In genomic region chr1:132008881-132009644, GRCm38 (mm10) we compare ENCODE assay signal across 8 mouse cellular contexts. TPM values are rescaled to one million over a fixed set of nuclear protein-coding genes. Genes with fewer than 3 reads are reported as not detected.
A peak's percentile ranks its signal among the peaks of the same experiment; 100 is the strongest.
DNase-seq lines count a peak whose midpoint lies in the region; ATAC-seq and TF ChIP-seq lines count a peak whose summit lies in the region.

No protein-coding gene starts in this region.

- peaks cover 23% of the 10 kb centered on the region for H3K4me1 ChIP-seq in heart, embryonic 16.5 days (ENCODE audit: control insufficient read depth, insufficient read depth, low read length)
- peaks cover 49% of the 10 kb centered on the region for H3K4me1 ChIP-seq in G1E (ENCODE audit: insufficient read depth, low read depth, low read length)
- peaks cover 22% of the 10 kb centered on the region for H3K4me1 ChIP-seq in hindbrain, embryonic 14.5 days (replicated peaks; ENCODE audit: control insufficient read depth, insufficient read depth, low read length)
- H3K4me1 ChIP-seq in midbrain, postnatal 0 days (ENCODE audit: insufficient read depth, low read length) = peaks cover 7% of the 10 kb centered on the region

- peak overlapping the region; percentile 99 for H3K27ac ChIP-seq in heart, embryonic 16.5 days (ENCODE audit: low read length)
- H3K27ac ChIP-seq in hindbrain, embryonic 14.5 days = no peak overlapping the region
- H3K27ac ChIP-seq in midbrain, postnatal 0 days (ENCODE audit: low read depth, low read length) = no peak overlapping the region

- no peak for ATAC-seq in heart, embryonic 16.5 days (replicated peaks; ENCODE audit: extremely low read depth, insufficient read depth, low FRiP score)
- no peak for ATAC-seq in G1E (ENCODE audit: extremely low read depth, insufficient number of reproducible peaks, low FRiP score, poor library complexity, severe bottlenecking)
- ATAC-seq in hindbrain, embryonic 14.5 days (ENCODE audit: low FRiP score) = no peak
- ATAC-seq in midbrain, postnatal 0 days (ENCODE audit: low FRiP score) = no peak
- no peak for ATAC-seq in frontal cortex, adult (ENCODE audit: low TSS enrichment)

- WGBS in heart, embryonic 16.5 days = 37% methylated on average over 8 of the region's 8 CpGs
- 59% methylated on average over 8 of the region's 8 CpGs for WGBS in hindbrain, embryonic 14.5 days
- WGBS in midbrain, postnatal 0 days = 28% methylated on average over 8 of the region's 8 CpGs

- H3K9me3 ChIP-seq in heart, embryonic 16.5 days (replicated peaks; ENCODE audit: control insufficient read depth, low read length) = no peaks in the 10 kb centered on the region
- no peaks in the 10 kb centered on the region for H3K9me3 ChIP-seq in G1E (replicated peaks)
- no peaks in the 10 kb centered on the region for H3K9me3 ChIP-seq in hindbrain, embryonic 14.5 days (ENCODE audit: control insufficient read depth, low read length)
- H3K9me3 ChIP-seq in midbrain, postnatal 0 days (ENCODE audit: low read length) = no peaks in the 10 kb centered on the region

- no peaks in the 10 kb centered on the region for H3K27me3 ChIP-seq in heart, embryonic 16.5 days (ENCODE audit: control insufficient read depth, insufficient read depth, low read length)
- no peaks in the 10 kb centered on the region for H3K27me3 ChIP-seq in G1E (ENCODE audit: insufficient read depth, low read length)
- no peaks in the 10 kb centered on the region for H3K27me3 ChIP-seq in hindbrain, embryonic 14.5 days (ENCODE audit: control insufficient read depth, insufficient read depth, low read length)
- no peaks in the 10 kb centered on the region for H3K27me3 ChIP-seq in midbrain, postnatal 0 days (ENCODE audit: insufficient read depth, low read length)

- peak overlapping the region; percentile 62 for H3K4me3 ChIP-seq in heart, embryonic 16.5 days (ENCODE audit: low read length)
- H3K4me3 ChIP-seq in G1E (ENCODE audit: low read depth, low read length) = peak overlapping the region; percentile 81
- H3K4me3 ChIP-seq in hindbrain, embryonic 14.5 days (replicated peaks; ENCODE audit: low read length) = peak overlapping the region; percentile 94
- peak overlapping the region; percentile 69 for H3K4me3 ChIP-seq in midbrain, postnatal 0 days (ENCODE audit: low read depth, low read length)

- peak overlapping the region; percentile 63 for H3K4me2 ChIP-seq in heart, embryonic 16.5 days (ENCODE audit: low read depth, low read length)
- peak overlapping the region; percentile 84 for H3K4me2 ChIP-seq in hindbrain, embryonic 14.5 days (replicated peaks)
- H3K4me2 ChIP-seq in midbrain, postnatal 0 days (ENCODE audit: low read depth, low read length, poor library complexity, severe bottlenecking) = peak overlapping the region; percentile 71

- no peak for DNase-seq in heart, adult 9 months (ENCODE audit: low spot score in 2 of 2)
- peak; percentile 33 for DNase-seq in G1E (ENCODE audit: low spot score)
- no peak for DNase-seq in hindbrain, embryonic 14.5 days (ENCODE audit: low spot score)
- no peak for DNase-seq in midbrain, postnatal 0 days (ENCODE audit: low spot score)
- no peak for DNase-seq in urinary bladder, postnatal 25 days (ENCODE audit: low spot score)
- DNase-seq in cerebellum, adult 9-11 months = no peak

- TF ChIP-seq CTCF in G1E (IDR thresholded peaks at IDR 0.05; ENCODE audit: low read depth, low read length) = no peak
- no peak for TF ChIP-seq CTCF in midbrain, postnatal 0 days (IDR thresholded peaks at IDR 0.05)

- peak overlapping the region; percentile 96 for H3K9ac ChIP-seq in heart, embryonic 16.5 days (ENCODE audit: low read length)
- H3K9ac ChIP-seq in hindbrain, embryonic 14.5 days = peak overlapping the region; percentile 97
- H3K9ac ChIP-seq in midbrain, postnatal 0 days (replicated peaks; ENCODE audit: low read length, poor library complexity, severe bottlenecking) = 0 out of 2 replicates have a peak overlapping the region, but pooled peaks have one; percentile 83

- H3K36me3 ChIP-seq in heart, embryonic 16.5 days (ENCODE audit: control insufficient read depth, insufficient read depth) = no peaks in the 10 kb centered on the region
- H3K36me3 ChIP-seq in G1E (replicated peaks) = peaks cover 31% of the 10 kb centered on the region
- no peaks in the 10 kb centered on the region for H3K36me3 ChIP-seq in hindbrain, embryonic 14.5 days (replicated peaks; ENCODE audit: control insufficient read depth, insufficient read depth)
- no peaks in the 10 kb centered on the region for H3K36me3 ChIP-seq in midbrain, postnatal 0 days (ENCODE audit: insufficient read depth, low read length)

RNA-seq across cellular contexts. Expression of gene Elk4, which starts 1.7 kb away (rescaled TPM):
- polyA plus RNA-seq in heart, embryonic 16.5 days (2015; fragmentation: Nextera tagmentation; extraction: Ambion mirVana) = 17.5 and 17.8 TPM in 2 replicates
- total RNA-seq in G1E (2014; fragmentation: Nextera tagmentation) (166 and 187 TPM in 2 replicates), G1E (2017) (67.4 and 83.2 TPM in 2 replicates)
- polyA plus RNA-seq in G1E (2012) = 4.1 and 5.1 TPM in 2 replicates
- 13.1 and 14.1 TPM in 2 replicates for polyA plus RNA-seq in hindbrain, embryonic 14.5 days (2014; fragmentation: Nextera tagmentation; extraction: Ambion mirVana)
- 17.6 and 23.4 TPM in 2 replicates for total RNA-seq in midbrain, postnatal 0 days (2014; rRNA removed)
- 6.0 and 8.1 TPM in 2 replicates for polyA plus RNA-seq in midbrain, postnatal 0 days (2015; fragmentation: Nextera tagmentation; extraction: Ambion mirVana)

RNA-seq across cellular contexts. Expression of gene Slc45a3, which starts 46.3 kb away (rescaled TPM):
- polyA plus RNA-seq in heart, embryonic 16.5 days (2015; fragmentation: Nextera tagmentation; extraction: Ambion mirVana) = 5.1 and 5.4 TPM in 2 replicates
- total RNA-seq in G1E (2014; fragmentation: Nextera tagmentation) = 36.9 and 48.1 TPM in 2 replicates
- 51.4 and 56.6 TPM in 2 replicates for total RNA-seq in G1E (2017)
- polyA plus RNA-seq in G1E (2012) = 12.3 and 14.4 TPM in 2 replicates
- 0.82 and 1.6 TPM in 2 replicates for polyA plus RNA-seq in hindbrain, embryonic 14.5 days (2014; fragmentation: Nextera tagmentation; extraction: Ambion mirVana)
- 0.80 and 1.3 TPM in 2 replicates for total RNA-seq in midbrain, postnatal 0 days (2014; rRNA removed)
- polyA plus RNA-seq in midbrain, postnatal 0 days (2015; fragmentation: Nextera tagmentation; extraction: Ambion mirVana) = 0.38 and 0.63 TPM in 2 replicates

RNA-seq across cellular contexts. Expression of gene Mfsd4a, which starts 58.8 kb away (rescaled TPM):
- 8.5 and 10.0 TPM in 2 replicates for polyA plus RNA-seq in heart, embryonic 16.5 days (2015; fragmentation: Nextera tagmentation; extraction: Ambion mirVana)
- total RNA-seq in G1E (2014; fragmentation: Nextera tagmentation) (not detected in 2 replicates), G1E (2017) (0.70 and 1.0 TPM in 2 replicates)
- not detected in 2 replicates for polyA plus RNA-seq in G1E (2012)
- polyA plus RNA-seq in hindbrain, embryonic 14.5 days (2014; fragmentation: Nextera tagmentation; extraction: Ambion mirVana) = 9.7 and 10.4 TPM in 2 replicates
- total RNA-seq in midbrain, postnatal 0 days (2014; rRNA removed) = 4.6 and 9.2 TPM in 2 replicates
- polyA plus RNA-seq in midbrain, postnatal 0 days (2015; fragmentation: Nextera tagmentation; extraction: Ambion mirVana) = 9.0 and 9.9 TPM in 2 replicates
